Mouse (Mus musculus) right cerebral cortex, postnatal 4 days (tissue): ENCODE results near the gene Rps6ka1.

ENCODE experiments used
- DNase-seq: peaks from one replicate; pipeline ENCODE4 v3.0.0-alpha.2; 2022

Gene Rps6ka1

GRCm38 (mm10) chr4:133817356-133817755 is 70.2 kb downstream of the Rps6ka1 start:
- no peak for DNase-seq

GRCm38 (mm10) chr4:133816504-133816875 is 71.1 kb downstream of the Rps6ka1 start:
- DNase-seq = no peak

- DNase-seq = no peak
These were observed 71.7 kb downstream of the Rps6ka1 start for GRCm38 (mm10) chr4:133815635-133816503.

- no peak for DNase-seq
These were observed 72.6 kb downstream of the Rps6ka1 start for GRCm38 (mm10) chr4:133814804-133815515.

GRCm38 (mm10) chr4:133813992-133814803 is 73.4 kb downstream of the Rps6ka1 start:
- DNase-seq = peak; percentile 90

- DNase-seq = peak; percentile 92
These were observed 74.2 kb downstream of the Rps6ka1 start for GRCm38 (mm10) chr4:133813174-133813991.

- DNase-seq = no peak
These were observed 83.0 kb downstream of the Rps6ka1 start for GRCm38 (mm10) chr4:133804401-133805263.

- no peak for DNase-seq
These were observed 87.0 kb downstream of the Rps6ka1 start for GRCm38 (mm10) chr4:133800589-133800988.
